Mouse (Mus musculus): ENCODE data around the gene Dnph1. TPM values are rescaled to one million over a fixed set of nuclear protein-coding genes. Genes with fewer than 3 reads are reported as not detected.

Gene Dnph1
- polyA plus RNA-seq, 1 experiment from 2014 or later: 24.7 TPM

- Histone ChIP-seq H3K9ac (ENCODE audit: low read length) (no peak overlapping the region), H3K4me1 (replicated peaks; ENCODE audit: control insufficient read depth, insufficient read depth) (no peaks in the 10 kb centered on the region), H3K27ac (replicated peaks) (no peak overlapping the region), H3K4me3 (ENCODE audit: low read depth, low read length) (no peak overlapping the region), H3K4me2 (replicated peaks; ENCODE audit: low read depth) (no peak overlapping the region), H3K27me3 (ENCODE audit: control insufficient read depth, insufficient read depth, low read length) (no peaks in the 10 kb centered on the region), H3K9me3 (ENCODE audit: control insufficient read depth, low read length) (no peaks in the 10 kb centered on the region), H3K36me3 (ENCODE audit: control insufficient read depth, insufficient read depth, low read length) (no peaks in the 10 kb centered on the region)
- ATAC-seq (ENCODE audit: low FRiP score, low TSS enrichment) (no peak), DNase-seq (ENCODE audit: low spot score) (no peak)
- TF ChIP-seq EP300 (optimal IDR thresholded peaks at IDR 0.05): no peak
- WGBS: 67% methylated on average over 9 of the region's 9 CpGs
These were observed 28.7 kb upstream of the Dnph1 start for GRCm38 (mm10) chr17:46467830-46468229.

- H3K36me3 ChIP-seq (ENCODE audit: control insufficient read depth, insufficient read depth, low read length): no peaks in the 10 kb centered on the region
- no peak overlapping the region for H3K4me3 ChIP-seq (ENCODE audit: low read depth, low read length)
- H3K27me3 ChIP-seq (ENCODE audit: control insufficient read depth, insufficient read depth, low read length): no peaks in the 10 kb centered on the region
- TF ChIP-seq CTCF (IDR thresholded peaks at IDR 0.05; ENCODE audit: low read depth) (no peak), EP300 (optimal IDR thresholded peaks at IDR 0.05) (no peak)
- H3K9ac ChIP-seq (ENCODE audit: low read length): no peak overlapping the region
- H3K4me1 ChIP-seq (replicated peaks; ENCODE audit: control insufficient read depth, insufficient read depth): no peaks in the 10 kb centered on the region
- no peaks in the 10 kb centered on the region for H3K9me3 ChIP-seq (ENCODE audit: control insufficient read depth, low read length)
- DNase-seq (ENCODE audit: low spot score): no peak
- no peak overlapping the region for H3K27ac ChIP-seq (replicated peaks)
- 61% methylated on average over 8 of the region's 8 CpGs for WGBS
- no peak for ATAC-seq (ENCODE audit: low FRiP score, low TSS enrichment)
- no peak overlapping the region for H3K4me2 ChIP-seq (replicated peaks; ENCODE audit: low read depth)
These were observed 19.9 kb upstream of the Dnph1 start for GRCm38 (mm10) chr17:46476601-46477000.

- no peaks in the 10 kb centered on the region for H3K27me3 ChIP-seq (ENCODE audit: control insufficient read depth, insufficient read depth, low read length)
- H3K9me3 ChIP-seq (ENCODE audit: control insufficient read depth, low read length): no peaks in the 10 kb centered on the region
- ATAC-seq (ENCODE audit: low FRiP score, low TSS enrichment): no peak
- H3K27ac ChIP-seq (replicated peaks): no peak overlapping the region
- TF ChIP-seq EP300 (optimal IDR thresholded peaks at IDR 0.05): no peak
- TF ChIP-seq CTCF (IDR thresholded peaks at IDR 0.05; ENCODE audit: low read depth): no peak
- 81% methylated on average over 15 of the region's 15 CpGs for whole genome bisulfite sequencing
- no peak overlapping the region for H3K4me3 ChIP-seq (ENCODE audit: low read depth, low read length)
- no peaks in the 10 kb centered on the region for H3K4me1 ChIP-seq (replicated peaks; ENCODE audit: control insufficient read depth, insufficient read depth)
- H3K9ac ChIP-seq (ENCODE audit: low read length): no peak overlapping the region
- no peaks in the 10 kb centered on the region for H3K36me3 ChIP-seq (ENCODE audit: control insufficient read depth, insufficient read depth, low read length)
- no peak overlapping the region for H3K4me2 ChIP-seq (replicated peaks; ENCODE audit: low read depth)
- no peak for DNase-seq (ENCODE audit: low spot score)
These were observed 19.2 kb upstream of the Dnph1 start for GRCm38 (mm10) chr17:46477286-46477685.

- Histone ChIP-seq H3K4me3 (ENCODE audit: low read depth, low read length) (peak overlapping the region; percentile 22), H3K27me3 (ENCODE audit: control insufficient read depth, insufficient read depth, low read length) (peaks cover 12% of the 10 kb centered on the region; the same call in 1 of the 2 replicates), H3K9ac (ENCODE audit: low read length) (no peak overlapping the region), H3K4me1 (replicated peaks; ENCODE audit: control insufficient read depth, insufficient read depth) (no peaks in the 10 kb centered on the region), H3K4me2 (replicated peaks; ENCODE audit: low read depth) (peak overlapping the region; percentile 38), H3K9me3 (ENCODE audit: control insufficient read depth, low read length) (no peaks in the 10 kb centered on the region), H3K36me3 (ENCODE audit: control insufficient read depth, insufficient read depth, low read length) (no peaks in the 10 kb centered on the region), H3K27ac (replicated peaks) (no peak overlapping the region)
- DNase-seq (ENCODE audit: low spot score): peak; percentile 56
- WGBS: under 1% methylated on average over 16 of the region's 16 CpGs
- no peak for TF ChIP-seq CTCF (IDR thresholded peaks at IDR 0.05; ENCODE audit: low read depth)
- ATAC-seq (ENCODE audit: low FRiP score, low TSS enrichment): peak; percentile 50
These were observed 12.9 kb upstream of the Dnph1 start for GRCm38 (mm10) chr17:46483561-46484001.

- Histone ChIP-seq H3K4me3 (ENCODE audit: low read depth, low read length) (peak overlapping the region; percentile 22), H3K4me1 (replicated peaks; ENCODE audit: control insufficient read depth, insufficient read depth) (no peaks in the 10 kb centered on the region), H3K9me3 (ENCODE audit: control insufficient read depth, low read length) (no peaks in the 10 kb centered on the region), H3K4me2 (replicated peaks; ENCODE audit: low read depth) (peak overlapping the region; percentile 38), H3K27me3 (ENCODE audit: control insufficient read depth, insufficient read depth, low read length) (peaks cover 12% of the 10 kb centered on the region; the same call in 1 of the 2 replicates), H3K36me3 (ENCODE audit: control insufficient read depth, insufficient read depth, low read length) (no peaks in the 10 kb centered on the region), H3K27ac (replicated peaks) (no peak overlapping the region), H3K9ac (ENCODE audit: low read length) (no peak overlapping the region)
- TF ChIP-seq CTCF (IDR thresholded peaks at IDR 0.05; ENCODE audit: low read depth): no peak
- TF ChIP-seq EP300 (optimal IDR thresholded peaks at IDR 0.05): no peak
- DNase-seq (ENCODE audit: low spot score) (no peak), ATAC-seq (ENCODE audit: low FRiP score, low TSS enrichment) (peak; percentile 31; the same call in 1 of the 2 replicates)
- WGBS: 5% methylated on average over 13 of the region's 13 CpGs
These were observed 12.5 kb upstream of the Dnph1 start for GRCm38 (mm10) chr17:46484021-46484431.

- Histone ChIP-seq H3K27ac (replicated peaks) (no peak overlapping the region), H3K4me3 (ENCODE audit: low read depth, low read length) (no peak overlapping the region), H3K4me2 (replicated peaks; ENCODE audit: low read depth) (no peak overlapping the region), H3K9ac (ENCODE audit: low read length) (no peak overlapping the region), H3K9me3 (ENCODE audit: control insufficient read depth, low read length) (no peaks in the 10 kb centered on the region), H3K27me3 (ENCODE audit: control insufficient read depth, insufficient read depth, low read length) (peaks cover 12% of the 10 kb centered on the region; the same call in 1 of the 2 replicates), H3K4me1 (replicated peaks; ENCODE audit: control insufficient read depth, insufficient read depth) (no peaks in the 10 kb centered on the region), H3K36me3 (ENCODE audit: control insufficient read depth, insufficient read depth, low read length) (no peaks in the 10 kb centered on the region)
- TF ChIP-seq CTCF (IDR thresholded peaks at IDR 0.05; ENCODE audit: low read depth) (peak; percentile 28), EP300 (optimal IDR thresholded peaks at IDR 0.05) (no peak)
- ATAC-seq (ENCODE audit: low FRiP score, low TSS enrichment) (no peak), DNase-seq (ENCODE audit: low spot score) (no peak)
- 22% methylated on average over 6 of the region's 6 CpGs for WGBS
These were observed 12.0 kb upstream of the Dnph1 start for GRCm38 (mm10) chr17:46484461-46484875.
